In genomic region chr12:31511218-31511617, GRCm38 (mm10) we compare ENCODE assay signal across 15 mouse cellular contexts. TPM values are rescaled to one million over a fixed set of nuclear protein-coding genes. Genes with fewer than 3 reads are reported as not detected.
"Had no signal": no experiment of that assay in that cellular context is flagged by ENCODE, and none has a peak within 500 bp of the region (broad histone marks: within the 10 kb centered on the region; RNA-seq: fewer than 3 reads in every experiment).

No protein-coding gene starts in this region.

- H3K4me1 ChIP-seq: kidney, embryonic 15.5 days; liver, embryonic 13.5 days; midbrain, embryonic 13.5 days had no signal

- H3K4me3 ChIP-seq: kidney, embryonic 15.5 days; liver, embryonic 13.5 days; midbrain, embryonic 13.5 days had no signal

- H3K9ac ChIP-seq: kidney, embryonic 15.5 days; liver, embryonic 13.5 days; lung, embryonic 14.5 days; midbrain, embryonic 13.5 days had no signal

- H3K9me3 ChIP-seq: kidney, embryonic 15.5 days; liver, embryonic 13.5 days; midbrain, embryonic 13.5 days had no signal

- H3K36me3 ChIP-seq: kidney, embryonic 15.5 days; liver, embryonic 13.5 days; midbrain, embryonic 13.5 days had no signal

- H3K4me2 ChIP-seq: kidney, embryonic 15.5 days; liver, embryonic 13.5 days; lung, embryonic 14.5 days; midbrain, embryonic 13.5 days had no signal

- H3K27me3 ChIP-seq: kidney, embryonic 15.5 days; liver, embryonic 13.5 days had no signal

- DNase-seq: kidney, adult 8-10 months; kidney, postnatal 10 days; kidney, postnatal 36 days; liver, embryonic 13.5 days; lung, embryonic 14.5 days; thymus, adult 2 months; thymus, postnatal 14 days; thymus, postnatal 4 days had no signal

- H3K27ac ChIP-seq: kidney, embryonic 15.5 days; liver, embryonic 13.5 days; macrophage; midbrain, embryonic 13.5 days had no signal

RNA-seq across cellular contexts. Expression of gene Slc26a4, which starts 48.6 kb away (rescaled TPM):
- total RNA-seq: megakaryocyte, adult 5-6 weeks had no signal
- polyA plus RNA-seq: liver, embryonic 13.5 days; lung, embryonic 14.5 days; lung, postnatal 0 days; macrophage; neural tube, embryonic 11.5 days; spleen, adult 2 months had no signal
